Mouse (Mus musculus): ENCODE results near the gene Cxcl2.

DNA sequence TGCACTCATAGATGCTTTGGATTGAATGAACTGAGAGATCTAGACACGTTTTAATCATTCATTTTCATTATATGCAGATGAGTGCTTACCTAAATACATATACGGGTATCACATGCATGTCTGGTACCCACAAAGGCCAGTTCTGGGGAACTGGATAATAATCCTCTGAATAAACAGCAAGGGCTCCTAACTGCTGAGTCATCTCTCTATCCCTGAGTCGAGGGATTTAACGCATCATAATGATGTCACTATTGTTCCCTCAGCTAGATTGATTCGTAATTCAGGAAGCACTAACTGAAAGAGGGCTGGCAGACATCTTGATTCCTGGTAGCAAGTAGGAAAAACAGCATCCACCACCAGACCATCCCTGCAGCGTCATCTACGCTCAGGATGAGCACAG, 3.0 kb upstream of the Cxcl2 start:
- TF ChIP-seq CTCF (IDR thresholded peaks at IDR 0.05; ENCODE audit: borderline replicate concordance, extremely low read depth, insufficient read depth, insufficient read length) = no peak
- TF ChIP-seq POLR2A (IDR thresholded peaks at IDR 0.05; ENCODE audit: borderline replicate concordance, extremely low read depth, insufficient read depth, insufficient read length, poor library complexity, severe bottlenecking) = no peak
